Mouse (Mus musculus): ENCODE data around the gene Wdr83os. TPM values are rescaled to one million over a fixed set of nuclear protein-coding genes. Genes with fewer than 3 reads are reported as not detected.

The Wdr83os gene
- 10 to 100 TPM; 55.0 to 65.7 TPM for total RNA-seq (2021)

- DNase-seq: no peak
These were observed at the start of gene Wdr83os for GRCm38 (mm10) chr8:85080532-85081215. Gene Wdr83os (plus strand): TSS chr8:85080740.

GRCm38 (mm10) chr8:85032622-85033311, 47.8 kb upstream of the Wdr83os start:
- DNase-seq: no peak

GRCm38 (mm10) chr8:85033867-85034266, 46.7 kb upstream of the Wdr83os start:
- no peak for DNase-seq

GRCm38 (mm10) chr8:85034764-85035163, 45.8 kb upstream of the Wdr83os start:
- DNase-seq: peak; percentile 51 to 58

- no peak for DNase-seq
These were observed 45.3 kb upstream of the Wdr83os start for GRCm38 (mm10) chr8:85035165-85035727.

GRCm38 (mm10) chr8:85035728-85036310, 44.7 kb upstream of the Wdr83os start:
- DNase-seq: peak in 1 of 2 experiments; percentile 23

GRCm38 (mm10) chr8:85036381-85036717, 44.2 kb upstream of the Wdr83os start:
- no peak for DNase-seq

- DNase-seq: peak; percentile 86 to 87
These were observed 43.7 kb upstream of the Wdr83os start, which contains the start of gene Tnpo2 for GRCm38 (mm10) chr8:85036718-85037365. Gene Tnpo2 (plus strand): TSS chr8:85036915.

GRCm38 (mm10) chr8:85037366-85037680, 43.2 kb upstream of the Wdr83os start:
- no peak for DNase-seq

- peak; percentile 57 to 59 for DNase-seq
These were observed 42.6 kb upstream of the Wdr83os start for GRCm38 (mm10) chr8:85037681-85038531.

- DNase-seq: no peak
These were observed 36.9 kb upstream of the Wdr83os start for GRCm38 (mm10) chr8:85043619-85044018.

GRCm38 (mm10) chr8:85057367-85057766, 23.2 kb upstream of the Wdr83os start:
- no peak for DNase-seq

- peak; percentile 87 to 88 for DNase-seq
These were observed 20.5 kb upstream of the Wdr83os start, which contains the start of gene Fbxw9 for GRCm38 (mm10) chr8:85059879-85060616. Gene Fbxw9 (plus strand): TSS chr8:85060055.

- no peak for DNase-seq
These were observed 17.9 kb upstream of the Wdr83os start for GRCm38 (mm10) chr8:85062603-85063002.

- no peak for DNase-seq
These were observed 15.3 kb upstream of the Wdr83os start for GRCm38 (mm10) chr8:85065213-85065612.

- no peak for DNase-seq
These were observed 13.4 kb upstream of the Wdr83os start for GRCm38 (mm10) chr8:85067155-85067554.

GRCm38 (mm10) chr8:85067982-85068381, 12.6 kb upstream of the Wdr83os start, which contains the start of gene Gm5741:
Gene Gm5741 (minus strand): TSS chr8:85067982.
- no peak for DNase-seq

GRCm38 (mm10) chr8:85071041-85071440, 9.5 kb upstream of the Wdr83os start:
- no peak for DNase-seq

- peak; percentile 87 to 90 for DNase-seq
These were observed 8.8 kb upstream of the Wdr83os start, which contains the start of gene Dhps for GRCm38 (mm10) chr8:85071514-85072281. Gene Dhps (plus strand): TSS chr8:85071757.

GRCm38 (mm10) chr8:85072364-85072929, 8.1 kb upstream of the Wdr83os start:
- DNase-seq: no peak
